Mouse (Mus musculus) c-Kit-positive CD71-negative TER-119-negative erythroid progenitor cells, embryonic 14.5 days (primary cell): ENCODE measurements around the gene Prdm2.

Experiments used
- DNase-seq: peaks from one replicate; pipeline ENCODE4 v3.0.0-alpha.2; 2013; ENCODE audit warnings: low read depth

Gene Prdm2

GRCm38 (mm10) chr4:143211584-143212340, 1.0 kb downstream of the Prdm2 start:
- DNase-seq = no peak

GRCm38 (mm10) chr4:143209997-143210396, 2.8 kb downstream of the Prdm2 start:
- DNase-seq = no peak

- DNase-seq = no peak
Observed at GRCm38 (mm10) chr4:143202653-143203052, 10.1 kb downstream of the Prdm2 start.

GRCm38 (mm10) chr4:143198371-143198770, 14.4 kb downstream of the Prdm2 start:
- no peak for DNase-seq

- no peak for DNase-seq
Observed at GRCm38 (mm10) chr4:143197845-143198356, 14.9 kb downstream of the Prdm2 start.

GRCm38 (mm10) chr4:143194328-143194727, 18.5 kb downstream of the Prdm2 start:
- DNase-seq = no peak

GRCm38 (mm10) chr4:143193164-143193563, 19.6 kb downstream of the Prdm2 start:
- DNase-seq = no peak

GRCm38 (mm10) chr4:143191783-143192182, 21.0 kb downstream of the Prdm2 start:
- no peak for DNase-seq

GRCm38 (mm10) chr4:143190657-143191056, 22.1 kb downstream of the Prdm2 start:
- no peak for DNase-seq

- no peak for DNase-seq
Observed at GRCm38 (mm10) chr4:143188571-143189191, 24.1 kb downstream of the Prdm2 start.

- DNase-seq = no peak
Observed at GRCm38 (mm10) chr4:143186066-143186465, 26.7 kb downstream of the Prdm2 start.

GRCm38 (mm10) chr4:143185496-143185895, 27.3 kb downstream of the Prdm2 start:
- DNase-seq = no peak

- DNase-seq = no peak
Observed at GRCm38 (mm10) chr4:143183141-143183540, 29.7 kb downstream of the Prdm2 start.

- DNase-seq = no peak
Observed at GRCm38 (mm10) chr4:143180731-143181130, 32.1 kb downstream of the Prdm2 start.

- DNase-seq = no peak
Observed at GRCm38 (mm10) chr4:143171600-143172290, 41.0 kb downstream of the Prdm2 start.

- DNase-seq = no peak
Observed at GRCm38 (mm10) chr4:143170290-143170689, 42.5 kb downstream of the Prdm2 start.

GRCm38 (mm10) chr4:143168093-143168492, 44.7 kb downstream of the Prdm2 start:
- no peak for DNase-seq

- DNase-seq = peak; percentile 90
Observed at GRCm38 (mm10) chr4:143161619-143162479, 50.9 kb downstream of the Prdm2 start.

GRCm38 (mm10) chr4:143160826-143161225, 52.0 kb downstream of the Prdm2 start:
- no peak for DNase-seq

- DNase-seq = no peak
Observed at GRCm38 (mm10) chr4:143159336-143159735, 53.5 kb downstream of the Prdm2 start.

GRCm38 (mm10) chr4:143155871-143156270, 56.9 kb downstream of the Prdm2 start:
- no peak for DNase-seq

GRCm38 (mm10) chr4:143155036-143155435, 57.8 kb downstream of the Prdm2 start:
- DNase-seq = no peak
